Mouse (Mus musculus): ENCODE data around the gene Nemp2. TPM values are rescaled to one million over a fixed set of nuclear protein-coding genes. Genes with fewer than 3 reads are reported as not detected.

Gene Nemp2
- polyA plus RNA-seq, 1 experiment: 6.6 TPM

DNA sequence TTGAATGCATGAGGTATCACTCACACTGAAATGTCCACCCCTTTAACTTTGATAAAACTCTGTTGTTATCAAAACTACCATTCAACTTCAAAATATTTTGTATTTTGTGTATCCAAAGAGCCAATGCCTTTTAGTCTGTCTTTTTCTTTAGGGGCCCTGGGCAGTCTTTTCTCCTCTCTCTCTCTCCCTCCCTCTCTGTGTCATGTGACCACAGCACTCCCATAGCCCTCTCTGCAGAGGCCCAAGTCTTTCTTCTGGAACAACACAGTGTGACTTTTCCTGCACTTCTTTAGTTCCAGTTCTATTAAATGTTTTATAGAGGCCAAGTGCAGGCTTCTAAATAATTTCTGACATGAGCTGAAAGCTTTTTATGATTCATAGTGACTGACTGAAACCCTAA is 10.1 kb upstream of the Nemp2 start:
- Histone ChIP-seq H3K4me1 (ENCODE audit: control insufficient read depth, insufficient read depth, low read length) (no peaks in the 10 kb centered on the region), H3K4me3 (ENCODE audit: insufficient read depth, low read length) (no peak overlapping the region), H3K27ac (ENCODE audit: insufficient read depth, low read length) (no peak overlapping the region)
- TF ChIP-seq POLR2A (IDR thresholded peaks at IDR 0.05; ENCODE audit: low read depth, low read length): no peak
- no peak for TF ChIP-seq CTCF (IDR thresholded peaks at IDR 0.05; ENCODE audit: borderline replicate concordance, insufficient read depth, low read length)

DNA sequence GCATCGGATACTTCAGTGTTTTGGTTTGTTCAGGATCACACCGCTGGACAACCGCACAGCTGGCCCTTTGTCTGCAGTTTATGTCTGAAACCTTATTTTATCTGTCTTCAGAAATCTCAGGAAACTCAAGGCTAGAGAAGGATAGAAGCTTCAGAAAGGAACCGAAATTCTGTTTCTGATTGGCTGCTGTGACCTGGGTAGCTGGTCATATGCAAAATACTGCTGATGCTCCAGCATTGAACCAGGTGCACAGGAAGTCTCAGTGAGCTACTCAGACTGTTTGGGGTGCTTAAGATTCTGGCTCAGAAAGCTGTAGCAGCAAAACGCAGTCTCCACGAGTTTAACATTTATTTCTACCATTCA is 415 bp downstream of the Nemp2 start:
- TF ChIP-seq CTCF (IDR thresholded peaks at IDR 0.05; ENCODE audit: borderline replicate concordance, insufficient read depth, low read length): no peak
- no peak for TF ChIP-seq POLR2A (IDR thresholded peaks at IDR 0.05; ENCODE audit: low read depth, low read length)
- no peak overlapping the region for H3K27ac ChIP-seq (ENCODE audit: insufficient read depth, low read length)
- peak overlapping the region; percentile 83 for H3K4me3 ChIP-seq (ENCODE audit: insufficient read depth, low read length)

DNA sequence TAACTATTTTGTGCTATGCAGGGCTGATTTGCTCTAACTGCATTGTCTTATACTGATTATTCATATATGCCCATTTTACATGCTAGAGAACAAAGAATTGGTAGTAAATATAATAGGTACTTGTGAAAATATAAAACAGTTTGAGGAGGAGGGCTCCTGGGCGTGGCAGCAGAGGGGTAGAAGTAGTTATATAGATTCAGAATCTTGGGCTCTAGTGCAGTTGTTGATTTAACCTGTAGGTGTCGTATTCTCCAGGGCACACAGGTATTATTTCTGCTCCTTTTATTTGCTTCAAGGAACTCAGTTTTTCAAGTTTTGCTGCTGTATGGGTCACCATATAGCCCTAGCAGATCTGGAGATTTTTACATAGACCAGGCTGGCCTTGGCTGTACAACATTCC is 1.1 kb downstream of the Nemp2 start:
- no peak overlapping the region for H3K27ac ChIP-seq (ENCODE audit: insufficient read depth, low read length)
- TF ChIP-seq CTCF (IDR thresholded peaks at IDR 0.05; ENCODE audit: borderline replicate concordance, insufficient read depth, low read length) (no peak), POLR2A (IDR thresholded peaks at IDR 0.05; ENCODE audit: low read depth, low read length) (no peak)

More for the DNA sequence above, 415 bp downstream of the Nemp2 start:
- no peaks in the 10 kb centered on the region for H3K4me1 ChIP-seq (ENCODE audit: control insufficient read depth, insufficient read depth, low read length)

DNA sequence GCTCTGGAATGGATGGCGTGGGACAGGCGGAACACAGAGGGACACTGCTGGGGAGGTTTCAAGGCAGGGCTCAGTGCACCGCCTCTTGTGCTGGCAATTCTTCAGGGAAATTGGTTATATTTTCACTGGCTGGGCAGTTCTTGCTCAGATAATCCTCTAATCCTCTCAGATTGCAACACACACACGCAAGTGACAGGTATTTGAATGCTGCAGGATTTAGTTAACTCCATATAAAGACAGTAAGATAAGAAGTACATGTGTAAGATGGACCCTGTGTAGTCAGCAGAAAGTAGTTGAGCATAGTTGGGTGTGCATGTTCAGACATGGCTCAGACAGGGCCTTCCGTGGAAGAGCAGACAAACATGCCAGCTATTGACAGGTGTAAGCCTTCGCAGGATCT is 3.7 kb downstream of the Nemp2 start:
- TF ChIP-seq POLR2A (IDR thresholded peaks at IDR 0.05; ENCODE audit: low read depth, low read length) (no peak), CTCF (IDR thresholded peaks at IDR 0.05; ENCODE audit: borderline replicate concordance, insufficient read depth, low read length) (no peak)
- Histone ChIP-seq H3K4me3 (ENCODE audit: insufficient read depth, low read length) (no peak overlapping the region), H3K4me1 (ENCODE audit: control insufficient read depth, insufficient read depth, low read length) (no peaks in the 10 kb centered on the region), H3K27ac (ENCODE audit: insufficient read depth, low read length) (no peak overlapping the region)

More for the DNA sequence above, 1.1 kb downstream of the Nemp2 start:
- Histone ChIP-seq H3K4me3 (ENCODE audit: insufficient read depth, low read length) (no peak overlapping the region), H3K4me1 (ENCODE audit: control insufficient read depth, insufficient read depth, low read length) (no peaks in the 10 kb centered on the region)

DNA sequence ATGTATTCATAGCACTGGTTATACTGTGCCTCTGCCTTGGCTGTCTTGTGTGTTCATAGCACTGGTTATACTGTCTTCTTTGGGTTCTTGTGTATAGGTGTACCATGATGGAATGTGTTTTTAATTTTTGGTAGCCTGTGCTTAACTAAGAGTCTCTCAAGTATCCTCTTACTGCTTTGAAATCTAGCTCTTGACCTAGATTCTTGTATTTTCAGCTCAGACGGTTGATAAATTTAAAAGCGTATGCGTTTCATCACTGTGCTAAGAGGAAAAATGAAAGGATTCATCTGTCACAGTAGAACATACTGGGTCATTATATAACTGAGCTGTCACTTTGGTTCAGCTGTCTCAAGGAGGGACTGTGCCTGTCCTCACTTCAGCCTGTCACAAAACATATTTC is 5.4 kb downstream of the Nemp2 start:
- H3K27ac ChIP-seq (ENCODE audit: insufficient read depth, low read length): no peak overlapping the region
- TF ChIP-seq POLR2A (IDR thresholded peaks at IDR 0.05; ENCODE audit: low read depth, low read length) (no peak), CTCF (IDR thresholded peaks at IDR 0.05; ENCODE audit: borderline replicate concordance, insufficient read depth, low read length) (no peak)
- no peaks in the 10 kb centered on the region for H3K4me1 ChIP-seq (ENCODE audit: control insufficient read depth, insufficient read depth, low read length)
- H3K4me3 ChIP-seq (ENCODE audit: insufficient read depth, low read length): no peak overlapping the region

DNA sequence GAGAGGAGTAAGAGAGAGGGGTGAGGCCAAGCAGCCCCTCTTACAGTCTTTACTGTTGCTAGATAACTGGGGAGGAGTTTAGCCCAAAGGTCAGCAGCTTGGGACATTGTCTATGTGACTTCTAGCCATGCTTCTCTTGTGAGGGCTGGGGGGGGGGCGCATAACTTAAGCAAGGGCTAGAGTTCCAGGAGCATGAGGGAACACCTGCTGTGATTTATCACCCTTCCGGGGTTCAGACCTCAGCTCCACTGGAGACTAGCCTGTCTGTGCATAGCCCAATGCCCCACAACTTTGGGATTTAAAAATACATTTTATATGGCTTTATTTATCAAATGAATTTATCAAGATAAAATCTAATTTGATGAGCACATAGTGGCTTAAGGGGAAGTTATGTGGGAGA is 7.6 kb downstream of the Nemp2 start:
- no peak overlapping the region for H3K27ac ChIP-seq (ENCODE audit: insufficient read depth, low read length)
- H3K4me3 ChIP-seq (ENCODE audit: insufficient read depth, low read length): no peak overlapping the region
- no peak for TF ChIP-seq POLR2A (IDR thresholded peaks at IDR 0.05; ENCODE audit: low read depth, low read length)
- TF ChIP-seq CTCF (IDR thresholded peaks at IDR 0.05; ENCODE audit: borderline replicate concordance, insufficient read depth, low read length): no peak
- H3K4me1 ChIP-seq (ENCODE audit: control insufficient read depth, insufficient read depth, low read length): no peaks in the 10 kb centered on the region

DNA sequence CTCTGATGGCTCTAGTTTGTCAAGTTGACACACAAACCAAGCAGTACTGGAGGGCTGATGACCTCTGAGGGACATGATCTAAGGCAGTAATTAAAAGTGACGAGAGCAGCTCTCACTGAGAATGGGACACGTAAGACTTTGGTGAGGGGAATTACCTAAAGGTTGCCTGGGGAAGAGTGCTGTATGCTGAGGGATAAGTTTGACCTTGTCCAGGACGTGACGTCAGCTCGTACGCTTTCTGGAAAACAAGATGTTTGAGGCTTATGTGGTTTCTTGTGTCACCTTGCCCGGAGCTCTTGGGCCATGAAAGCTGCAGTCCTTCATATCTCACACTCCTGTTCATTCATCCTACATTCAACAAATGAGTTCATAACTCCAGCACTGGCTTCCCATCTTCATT is 8.6 kb downstream of the Nemp2 start:
- H3K4me1 ChIP-seq (ENCODE audit: control insufficient read depth, insufficient read depth, low read length): no peaks in the 10 kb centered on the region
- no peak overlapping the region for H3K4me3 ChIP-seq (ENCODE audit: insufficient read depth, low read length)
- TF ChIP-seq POLR2A (IDR thresholded peaks at IDR 0.05; ENCODE audit: low read depth, low read length) (no peak), CTCF (IDR thresholded peaks at IDR 0.05; ENCODE audit: borderline replicate concordance, insufficient read depth, low read length) (no peak)

DNA sequence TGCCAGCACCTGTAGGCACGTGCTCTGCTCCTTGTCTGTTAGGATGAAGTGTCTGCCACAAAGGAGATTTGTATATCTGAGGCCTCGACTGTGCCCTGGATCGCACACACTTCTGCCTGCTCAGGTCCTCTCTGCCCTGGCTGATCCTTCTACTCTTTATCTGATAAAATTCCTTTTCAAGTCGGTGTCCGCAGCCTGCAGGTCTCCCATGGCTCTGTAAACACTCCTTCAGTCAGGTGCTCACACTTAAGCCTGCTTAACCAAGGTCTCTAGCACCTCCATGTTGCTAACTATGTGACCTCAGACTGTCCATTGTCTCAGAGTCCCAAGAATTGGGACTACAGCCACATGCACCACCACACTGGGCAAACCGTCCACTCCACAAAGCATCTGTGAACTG is 9.8 kb downstream of the Nemp2 start:
- Histone ChIP-seq H3K4me3 (ENCODE audit: insufficient read depth, low read length) (no peak overlapping the region), H3K4me1 (ENCODE audit: control insufficient read depth, insufficient read depth, low read length) (no peaks in the 10 kb centered on the region), H3K27ac (ENCODE audit: insufficient read depth, low read length) (no peak overlapping the region)
- TF ChIP-seq POLR2A (IDR thresholded peaks at IDR 0.05; ENCODE audit: low read depth, low read length): no peak
- no peak for TF ChIP-seq CTCF (IDR thresholded peaks at IDR 0.05; ENCODE audit: borderline replicate concordance, insufficient read depth, low read length)

More for the DNA sequence above, 8.6 kb downstream of the Nemp2 start:
- H3K27ac ChIP-seq (ENCODE audit: insufficient read depth, low read length): no peak overlapping the region

DNA sequence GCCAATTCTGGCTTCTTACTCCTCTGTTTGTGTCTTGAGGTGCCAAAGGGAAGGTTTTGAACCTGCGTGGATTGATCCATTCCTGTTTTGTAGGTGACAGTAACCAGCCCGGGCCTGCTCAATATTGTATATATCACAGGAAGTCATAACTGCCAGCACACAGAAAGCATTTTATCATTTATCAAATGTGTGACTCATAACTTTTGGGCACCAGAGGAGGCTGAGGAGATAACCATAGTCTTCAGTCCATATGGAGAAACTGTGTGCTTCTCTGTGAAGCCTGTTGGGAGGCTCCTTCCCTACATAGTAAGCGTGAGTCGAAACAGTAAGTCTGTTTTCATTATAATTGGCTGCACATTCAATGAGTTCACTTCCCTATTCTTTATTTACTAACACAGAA is 10.2 kb downstream of the Nemp2 start:
- Histone ChIP-seq H3K27ac (ENCODE audit: insufficient read depth, low read length) (no peak overlapping the region), H3K4me1 (ENCODE audit: control insufficient read depth, insufficient read depth, low read length) (no peaks in the 10 kb centered on the region), H3K4me3 (ENCODE audit: insufficient read depth, low read length) (no peak overlapping the region)
- TF ChIP-seq CTCF (IDR thresholded peaks at IDR 0.05; ENCODE audit: borderline replicate concordance, insufficient read depth, low read length) (no peak), POLR2A (IDR thresholded peaks at IDR 0.05; ENCODE audit: low read depth, low read length) (no peak)

DNA sequence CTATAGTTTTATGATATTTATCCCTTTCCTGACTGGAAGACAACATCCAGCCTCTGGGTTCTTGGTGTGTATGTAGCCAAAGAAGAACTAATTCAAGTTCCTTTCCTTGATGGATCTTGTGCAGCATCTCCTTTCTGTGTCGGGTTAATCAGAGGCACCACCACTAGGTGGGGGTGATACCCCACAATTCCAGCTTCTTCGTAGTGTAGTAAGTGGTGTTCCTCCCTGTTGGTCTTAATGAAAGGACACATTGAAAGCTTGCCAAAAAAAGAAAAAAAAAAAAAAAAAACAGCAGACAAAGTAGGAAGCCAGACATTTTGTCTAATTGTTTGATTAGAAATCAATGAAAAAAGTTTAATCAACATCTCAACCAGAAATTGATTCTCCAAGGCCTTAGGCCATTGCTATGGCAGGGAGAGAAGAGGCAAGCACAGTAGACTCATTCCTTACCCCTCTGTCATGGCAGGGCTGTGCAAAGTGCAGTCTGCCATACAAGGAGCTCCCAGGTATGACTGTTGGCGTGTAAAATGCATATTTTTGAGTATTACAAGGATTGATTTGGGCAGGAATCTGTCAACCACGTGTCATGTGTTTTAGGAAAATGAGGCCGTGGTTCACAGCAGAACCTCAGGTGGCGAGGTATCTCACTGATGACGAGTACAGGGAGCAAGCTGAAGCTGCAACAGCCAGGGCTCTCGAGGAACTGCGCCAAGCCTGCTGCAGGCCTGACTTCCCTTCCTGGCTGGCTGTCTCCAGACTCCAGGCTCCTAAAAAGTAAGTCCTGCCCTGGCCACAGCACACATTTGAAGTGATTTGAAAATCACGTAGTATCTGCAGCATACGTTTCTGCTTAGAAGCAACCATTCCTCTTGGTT is 17.9 kb downstream of the Nemp2 start:
- TF ChIP-seq POLR2A (IDR thresholded peaks at IDR 0.05; ENCODE audit: low read depth, low read length) (no peak), CTCF (IDR thresholded peaks at IDR 0.05; ENCODE audit: borderline replicate concordance, insufficient read depth, low read length) (no peak)
- H3K4me3 ChIP-seq (ENCODE audit: insufficient read depth, low read length): no peak overlapping the region
- H3K27ac ChIP-seq (ENCODE audit: insufficient read depth, low read length): no peak overlapping the region
- H3K4me1 ChIP-seq (ENCODE audit: control insufficient read depth, insufficient read depth, low read length): peaks cover 4% of the 10 kb centered on the region; the same call in 1 of the 2 replicates

All from embryonic fibroblast, embryonic 13.5 days (primary cell).